In genomic region chr4:107347221-107347620, GRCm38 (mm10) we compare ENCODE assay signal across 22 mouse cellular contexts. TPM values are rescaled to one million over a fixed set of nuclear protein-coding genes. Genes with fewer than 3 reads are reported as not detected.
"Had no signal": no experiment of that assay in that cellular context is flagged by ENCODE, and none has a peak within 500 bp of the region (broad histone marks: within the 10 kb centered on the region; RNA-seq: fewer than 3 reads in every experiment).

No protein-coding gene starts in this region.

- DNase-seq: lung, adult 18-20 months; lung, embryonic 14.5 days; lung, postnatal 10 days; lung, postnatal 4 days; midbrain, embryonic 14.5 days; retina, postnatal 1 day; right cerebral cortex, adult 18-20 months; right cerebral cortex, postnatal 25 days; right cerebral cortex, postnatal 4 days; spleen, adult 18-20 months; thymus, adult 2 months; thymus, postnatal 36 days had no signal

- ATAC-seq: midbrain, embryonic 16.5 days had no signal

RNA-seq across cellular contexts. Expression of gene Dio1, which starts 40.3 kb away (rescaled TPM):
- total RNA-seq: megakaryocyte, adult 5-6 weeks; megakaryocyte-erythroid progenitor cell, adult 5-6 weeks had no signal
- polyA plus RNA-seq: lung, embryonic 14.5 days; midbrain, embryonic 10.5 days; midbrain, embryonic 12.5 days; midbrain, embryonic 14.5 days; midbrain, embryonic 16.5 days; myocyte; neural tube, embryonic 11.5 days; neural tube, embryonic 13.5 days; neural tube, embryonic 15.5 days; stomach, embryonic 14.5 days had no signal
